Mouse (Mus musculus) hindbrain, postnatal 0 days (tissue): ENCODE measurements around the gene Lgals4. TPM values are rescaled to one million over a fixed set of nuclear protein-coding genes. Genes with fewer than 3 reads are reported as not detected.

Source experiments
- ATAC-seq: fragments of 200-750 bp; cut with Nextera tagmentation; 2 replicates; pipeline ENCODE4 v1.8.0; 2017; ENCODE audit warnings: mild to moderate bottlenecking, moderate TSS enrichment, moderate library complexity
- DNase-seq: peaks from one replicate; pipeline ENCODE4 v3.0.0-alpha.2; 2015; ENCODE audit warnings: low spot score
- H3K27ac ChIP-seq: fragments of 300-500 bp; sonication (generic); 2 replicates; pipeline ENCODE4 v1.5.1; 2014; ENCODE audit warnings: mild to moderate bottlenecking
- H3K27me3 ChIP-seq: fragments of 300-500 bp; sonication (generic); 2 replicates; pipeline ENCODE4 v1.6.1; 2014; ENCODE audit warnings: low read length, mixed read lengths; ENCODE audit not compliant: insufficient read depth
- H3K36me3 ChIP-seq: fragments of 300-500 bp; sonication (generic); 2 replicates; pipeline ENCODE4 v1.6.1; 2014; ENCODE audit warnings: low read length, mixed read lengths; ENCODE audit not compliant: insufficient read depth
- H3K4me1 ChIP-seq: fragments of 300-500 bp; sonication (generic); 2 replicates; pipeline ENCODE4 v1.6.1; 2014; ENCODE audit warnings: antibody characterized with exemption, low read length, mixed read lengths; ENCODE audit not compliant: insufficient read depth
- H3K4me2 ChIP-seq: fragments of 300-500 bp; sonication (generic); 2 replicates; pipeline ENCODE4 v1.6.1; 2014; ENCODE audit warnings: low read depth, mild to moderate bottlenecking, low read length, moderate library complexity, mixed read lengths
- H3K4me3 ChIP-seq: fragments of 300-500 bp; sonication (generic); 2 replicates; pipeline ENCODE4 v1.5.1; 2014; ENCODE audit warnings: low read length
- H3K9ac ChIP-seq: fragments of 300-500 bp; sonication (generic); replicated peaks from 2 replicates; pipeline ENCODE4 v1.6.1; 2014; ENCODE audit warnings: mild to moderate bottlenecking, low read length, moderate library complexity, mixed read lengths
- H3K9me3 ChIP-seq: fragments of 300-500 bp; sonication (generic); 2 replicates; pipeline ENCODE4 v1.6.1; 2016; ENCODE audit warnings: low read length, mixed read lengths
- CTCF ChIP-seq: IDR thresholded peaks from 2 replicates; pipeline ENCODE4 v1.5.1; 2016; ENCODE audit warnings: antibody characterized with exemption, control low read depth, low read depth
- WGBS: fragments of 180-500 bp; shearing (Covaris S2); extraction: QIAGEN DNeasy Blood & Tissue Kit; methylation state at CpG from one replicate; pipeline ENCODE4 v1.1.7; 2014; 5-methylcytosine and 5-hydroxymethylcytosine counted together
- polyA plus RNA-seq: library from polyadenylated mRNA; unstranded; fragments of >200 nt; fragmentation: Nextera tagmentation; extraction: Ambion mirVana; gene quantifications from 2 replicates; pipeline ENCODE4 v1.2.1, GENCODE M21; 2015
- total RNA-seq: library from RNA; depleted of rRNA; stranded (reverse); fragments of >200 nt; gene quantifications from 2 replicates; pipeline ENCODE4 v1.2.3, GENCODE M21; 2014

Gene Lgals4
- total and polyA plus RNA-seq, 2 experiments from 2014 or later: 5.8 to 8.4 TPM

DNA sequence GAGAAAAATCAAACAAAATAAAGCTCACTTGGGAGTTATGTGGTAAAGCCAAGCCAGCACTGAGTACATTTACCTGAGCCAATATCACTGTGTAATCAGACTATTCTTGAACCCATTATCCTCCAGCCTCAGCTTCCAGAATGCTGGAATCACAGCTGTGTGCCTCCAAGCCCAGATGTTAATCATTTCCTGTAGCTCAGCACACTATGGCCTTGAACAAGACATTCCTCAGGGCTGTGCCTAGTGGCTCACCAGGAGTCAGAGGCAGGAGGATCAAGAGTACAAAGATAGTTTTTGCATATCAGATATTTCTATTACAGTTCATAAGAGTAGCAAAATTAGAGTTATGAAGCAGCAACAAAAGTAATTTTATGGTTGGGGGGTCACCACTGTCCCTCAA, 41.9 kb upstream of the Lgals4 start:
- DNase-seq (no peak), ATAC-seq (no peak)
- Histone ChIP-seq H3K27me3 (no peaks in the 10 kb centered on the region), H3K36me3 (no peaks in the 10 kb centered on the region; the same call in 1 of the 2 replicates), H3K9ac (no peak overlapping the region), H3K4me3 (no peak overlapping the region), H3K4me2 (no peak overlapping the region), H3K9me3 (no peaks in the 10 kb centered on the region), H3K4me1 (no peaks in the 10 kb centered on the region), H3K27ac (no peak overlapping the region)
- no peak for TF ChIP-seq CTCF

DNA sequence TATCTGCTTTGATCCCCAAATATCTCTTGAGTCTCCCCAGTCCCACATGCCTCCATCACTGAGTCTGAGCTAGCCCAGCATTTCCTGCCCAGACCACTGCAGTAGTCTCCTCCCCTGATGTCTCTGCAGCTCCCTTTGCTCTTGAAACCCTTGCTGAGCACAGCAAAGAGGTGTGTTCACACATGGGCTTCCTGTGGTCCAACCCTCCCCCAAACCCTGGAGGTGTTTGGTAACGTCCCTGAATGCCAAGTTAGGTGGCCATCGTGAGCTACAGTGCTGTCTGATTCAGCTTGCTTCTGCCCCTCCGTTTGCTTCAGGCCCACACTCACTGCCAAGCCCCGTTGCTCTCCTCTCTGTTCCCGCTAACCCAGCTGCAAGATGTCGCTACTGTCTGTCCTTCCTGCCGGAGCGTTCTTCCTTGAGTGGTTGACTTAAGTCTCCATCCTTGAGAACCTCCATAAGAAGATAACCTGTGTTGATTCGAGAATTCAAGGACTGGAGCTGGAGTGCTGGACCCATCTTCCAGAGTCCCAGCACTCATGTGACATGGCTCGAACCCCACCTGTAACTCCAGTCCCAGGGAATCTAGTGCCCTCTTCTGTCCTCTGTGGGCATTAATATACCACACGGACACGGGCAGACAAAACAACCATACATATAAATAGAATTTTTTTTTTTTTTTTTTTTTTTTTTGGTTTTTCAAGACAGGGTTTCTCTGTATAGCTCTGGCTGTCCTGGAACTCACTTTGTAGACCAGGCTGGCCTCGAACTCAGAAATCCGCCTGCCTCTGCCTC, 41.1 kb upstream of the Lgals4 start:
- no peak overlapping the region for H3K4me3 ChIP-seq
- no peak for TF ChIP-seq CTCF
- 84% methylated on average over 13 of the region's 14 CpGs for WGBS
- H3K4me1 ChIP-seq: no peaks in the 10 kb centered on the region
- no peak overlapping the region for H3K4me2 ChIP-seq
- no peaks in the 10 kb centered on the region for H3K36me3 ChIP-seq
- no peak overlapping the region for H3K27ac ChIP-seq
- H3K27me3 ChIP-seq: no peaks in the 10 kb centered on the region
- no peak for DNase-seq
- H3K9me3 ChIP-seq: no peaks in the 10 kb centered on the region
- H3K9ac ChIP-seq: no peak overlapping the region
- ATAC-seq: no peak

DNA sequence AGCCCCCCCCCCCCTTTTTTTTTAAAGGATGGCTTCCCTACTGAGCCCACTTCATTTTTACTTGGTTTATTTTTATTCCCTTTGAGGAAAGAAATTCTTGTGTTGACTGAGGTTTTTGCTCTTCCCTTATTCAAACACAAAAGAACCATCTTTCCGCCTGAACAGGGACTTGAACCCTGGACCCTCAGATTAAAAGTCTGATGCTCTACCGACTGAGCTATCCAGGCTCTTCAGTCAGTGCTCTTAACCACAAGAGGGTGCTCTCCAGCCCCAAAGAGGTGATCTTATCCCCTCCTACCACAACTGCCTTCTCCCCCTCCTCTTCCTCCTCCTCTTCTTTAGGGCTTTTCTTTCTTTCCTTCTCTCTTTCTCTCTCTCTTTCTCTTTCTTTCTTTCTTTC, 39.8 kb upstream of the Lgals4 start:
- H3K9me3 ChIP-seq: no peaks in the 10 kb centered on the region
- no peaks in the 10 kb centered on the region for H3K4me1 ChIP-seq
- peak; percentile 30; the same call in 1 of the 2 replicates for TF ChIP-seq CTCF
- no peak overlapping the region for H3K27ac ChIP-seq
- H3K4me2 ChIP-seq: no peak overlapping the region
- 35% methylated on average over 2 of the region's 2 CpGs for WGBS
- H3K4me3 ChIP-seq: no peak overlapping the region
- H3K36me3 ChIP-seq: no peaks in the 10 kb centered on the region
- ATAC-seq (no peak), DNase-seq (no peak)
- H3K9ac ChIP-seq: no peak overlapping the region
- no peaks in the 10 kb centered on the region for H3K27me3 ChIP-seq

DNA sequence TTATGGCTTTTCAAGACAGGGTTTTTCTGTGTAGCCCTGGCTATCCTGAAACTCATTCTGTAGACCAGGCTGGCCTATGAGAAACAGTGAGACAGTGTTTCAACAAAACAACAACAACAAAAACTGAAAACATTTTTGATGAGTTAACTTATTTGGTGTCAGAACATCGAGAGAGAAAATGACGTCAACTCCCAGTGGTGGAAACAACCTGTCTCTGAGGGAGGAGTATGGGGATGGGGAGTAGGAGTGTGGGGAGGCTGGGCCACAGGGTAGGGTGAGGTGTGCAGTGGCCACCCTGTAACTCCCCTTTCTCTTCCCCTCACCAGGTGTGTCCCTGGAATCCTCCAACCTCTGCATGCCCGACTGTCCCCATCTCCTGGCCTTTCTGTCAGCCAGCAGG, 39.2 kb upstream of the Lgals4 start:
- H3K27me3 ChIP-seq: no peaks in the 10 kb centered on the region
- no peak overlapping the region for H3K4me3 ChIP-seq
- H3K9ac ChIP-seq: no peak overlapping the region
- TF ChIP-seq CTCF: no peak
- ATAC-seq: no peak
- H3K4me1 ChIP-seq: no peaks in the 10 kb centered on the region
- no peaks in the 10 kb centered on the region for H3K9me3 ChIP-seq
- no peak overlapping the region for H3K27ac ChIP-seq
- H3K36me3 ChIP-seq: no peaks in the 10 kb centered on the region
- WGBS: 74% methylated on average over 3 of the region's 3 CpGs
- H3K4me2 ChIP-seq: no peak overlapping the region
- DNase-seq: no peak

DNA sequence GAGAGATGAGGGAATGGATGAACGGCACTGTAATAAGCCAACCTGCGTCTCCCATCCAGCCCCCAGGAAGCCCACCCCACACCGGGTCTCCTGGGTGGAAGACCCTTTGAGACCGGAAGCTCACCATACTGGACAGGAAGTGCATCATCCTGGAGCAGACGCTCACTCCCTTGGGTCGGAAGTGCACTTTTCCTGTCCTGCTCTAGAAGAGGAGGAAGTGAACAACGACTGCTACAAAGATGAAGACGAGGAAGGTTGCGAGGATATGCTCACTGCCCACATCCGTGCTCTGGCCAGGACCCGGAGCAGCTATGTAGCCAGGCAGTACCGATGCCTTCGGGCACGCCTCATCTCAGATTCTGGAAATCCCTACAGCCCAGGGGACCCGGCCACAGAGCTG, 37.8 kb upstream of the Lgals4 start:
- Histone ChIP-seq H3K4me1 (no peaks in the 10 kb centered on the region), H3K27ac (no peak overlapping the region), H3K4me3 (no peak overlapping the region), H3K9ac (no peak overlapping the region), H3K9me3 (no peaks in the 10 kb centered on the region), H3K4me2 (no peak overlapping the region), H3K36me3 (no peaks in the 10 kb centered on the region), H3K27me3 (no peaks in the 10 kb centered on the region)
- TF ChIP-seq CTCF: no peak
- ATAC-seq (no peak), DNase-seq (no peak)
- WGBS: 84% methylated on average over 15 of the region's 15 CpGs

DNA sequence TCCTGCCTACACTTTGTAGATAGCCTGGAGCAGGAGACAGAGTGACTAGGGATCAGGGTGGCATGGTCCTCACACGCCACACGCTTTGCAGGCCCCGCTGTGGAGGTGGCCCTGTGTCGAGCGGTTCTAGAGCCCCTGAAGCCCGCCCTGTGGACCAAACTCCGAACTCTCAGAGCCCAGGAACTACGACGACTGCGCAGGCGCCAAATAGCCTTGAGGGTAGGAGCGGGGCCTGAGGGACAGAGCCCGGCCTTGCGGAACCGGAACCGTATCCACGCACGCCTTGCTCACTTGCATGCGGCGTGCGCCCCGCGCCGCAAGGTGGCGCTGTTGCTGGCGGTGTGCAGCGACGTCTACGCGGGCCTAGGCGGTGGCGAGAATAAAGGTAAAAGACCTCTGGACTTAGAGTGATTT, 37.1 kb upstream of the Lgals4 start:
- H3K9me3 ChIP-seq: no peaks in the 10 kb centered on the region
- H3K36me3 ChIP-seq: no peaks in the 10 kb centered on the region
- TF ChIP-seq CTCF: peak; percentile 98
- no peak overlapping the region for H3K9ac ChIP-seq
- no peaks in the 10 kb centered on the region for H3K27me3 ChIP-seq
- DNase-seq: peak; percentile 86
- peak; percentile 80 for ATAC-seq
- peak overlapping the region; percentile 17 for H3K4me3 ChIP-seq
- H3K27ac ChIP-seq: no peak overlapping the region
- H3K4me2 ChIP-seq: peak overlapping the region; percentile 30
- no peaks in the 10 kb centered on the region for H3K4me1 ChIP-seq
- WGBS: 12% methylated on average over 32 of the region's 32 CpGs

DNA sequence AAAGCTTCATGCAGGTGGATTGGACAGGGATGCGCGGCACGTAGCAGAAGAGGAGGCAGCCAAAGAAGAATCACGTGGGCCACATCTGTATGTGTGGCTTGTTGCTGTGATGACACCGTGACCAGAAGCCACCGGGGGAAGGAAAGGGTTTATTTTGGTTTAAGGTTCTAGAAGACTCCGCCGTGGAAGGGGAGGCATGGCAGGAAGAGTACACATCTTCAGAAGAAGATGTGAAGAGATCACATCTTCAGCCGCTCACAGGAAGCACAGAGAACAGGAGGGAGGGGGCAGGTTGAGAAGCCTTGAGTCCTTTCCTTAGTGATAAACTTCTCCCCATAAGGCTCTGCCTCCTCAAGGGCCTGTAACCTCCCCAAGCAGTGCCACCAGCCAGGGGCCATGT, 33.7 kb upstream of the Lgals4 start:
- Histone ChIP-seq H3K9me3 (no peaks in the 10 kb centered on the region), H3K4me1 (no peaks in the 10 kb centered on the region), H3K27me3 (no peaks in the 10 kb centered on the region), H3K9ac (no peak overlapping the region), H3K4me3 (no peak overlapping the region), H3K27ac (no peak overlapping the region), H3K4me2 (no peak overlapping the region), H3K36me3 (no peaks in the 10 kb centered on the region)
- no peak for TF ChIP-seq CTCF
- WGBS: 91% methylated on average over 9 of the region's 9 CpGs
- ATAC-seq (no peak), DNase-seq (no peak)
